Mouse (Mus musculus) midbrain, postnatal 0 days (tissue): Measurements from ENCODE around the gene Celf2. TPM values are rescaled to one million over a fixed set of nuclear protein-coding genes. Genes with fewer than 3 reads are reported as not detected.
"Not testable (repeated sequence)": the region's sequence is repeated elsewhere in the genome, so short reads cannot be mapped to it uniquely, and the experiment has no call there.

ENCODE experiments used
- ATAC-seq: fragments of 200-750 bp; cut with Nextera tagmentation; 2 replicates; pipeline ENCODE4 v1.8.0; 2017; ENCODE audit warnings: moderate number of reproducible peaks, mild to moderate bottlenecking, moderate TSS enrichment, moderate library complexity; ENCODE audit not compliant: low FRiP score
- DNase-seq: peaks from one replicate; pipeline ENCODE4 v3.0.0-alpha.2; 2015; ENCODE audit warnings: low spot score
- H3K27ac ChIP-seq: fragments of 300-500 bp; sonication (generic); 2 replicates; pipeline ENCODE4 v1.5.1; 2014; ENCODE audit warnings: low read depth, mild to moderate bottlenecking, low read length, mixed read lengths
- H3K27me3 ChIP-seq: fragments of 300-500 bp; sonication (generic); 2 replicates; pipeline ENCODE4 v1.6.1; 2014; ENCODE audit warnings: low read length, control low read depth, mixed read lengths; ENCODE audit not compliant: insufficient read depth
- H3K36me3 ChIP-seq: fragments of 300-500 bp; sonication (generic); 2 replicates; pipeline ENCODE4 v1.6.1; 2014; ENCODE audit warnings: low read length, control low read depth, mixed read lengths; ENCODE audit not compliant: insufficient read depth
- H3K4me1 ChIP-seq: fragments of 300-500 bp; sonication (generic); 2 replicates; pipeline ENCODE4 v1.6.1; 2014; ENCODE audit warnings: mild to moderate bottlenecking, control low read depth, antibody characterized with exemption, low read length, mixed read lengths; ENCODE audit not compliant: insufficient read depth
- H3K4me2 ChIP-seq: fragments of 300-500 bp; sonication (generic); 2 replicates; pipeline ENCODE4 v1.6.1; 2014; ENCODE audit warnings: low read depth, mild to moderate bottlenecking, low read length, mixed read lengths; ENCODE audit not compliant: poor library complexity, severe bottlenecking
- H3K4me3 ChIP-seq: fragments of 300-500 bp; sonication (generic); 2 replicates; pipeline ENCODE4 v1.5.1; 2014; ENCODE audit warnings: low read depth, mild to moderate bottlenecking, low read length, moderate library complexity
- H3K9ac ChIP-seq: fragments of 300-500 bp; sonication (generic); replicated peaks from 2 replicates; pipeline ENCODE4 v1.6.1; 2014; ENCODE audit warnings: mild to moderate bottlenecking, low read length, moderate library complexity, mixed read lengths; ENCODE audit not compliant: poor library complexity, severe bottlenecking
- H3K9me3 ChIP-seq: fragments of 300-500 bp; sonication (generic); 2 replicates; pipeline ENCODE4 v1.6.1; 2016; ENCODE audit warnings: low read length, control low read depth
- CTCF ChIP-seq: IDR thresholded peaks from 2 replicates; pipeline ENCODE4 v1.5.1; 2016; ENCODE audit warnings: antibody characterized with exemption, mild to moderate bottlenecking
- WGBS: fragments of 180-500 bp; shearing (Covaris S2); extraction: QIAGEN DNeasy Blood & Tissue Kit; methylation state at CpG from one replicate; pipeline ENCODE4 v1.1.7; 2014; 5-methylcytosine and 5-hydroxymethylcytosine counted together
- polyA plus RNA-seq: library from polyadenylated mRNA; unstranded; fragments of >200 nt; fragmentation: Nextera tagmentation; extraction: Ambion mirVana; gene quantifications from 2 replicates; pipeline ENCODE4 v1.2.1, GENCODE M21; 2015
- total RNA-seq: library from RNA; depleted of rRNA; stranded (reverse); fragments of >200 nt; gene quantifications from 2 replicates; pipeline ENCODE4 v1.2.3, GENCODE M21; 2014

Gene Celf2
- total and polyA plus RNA-seq, 2 experiments from 2014 or later: 112 to 135 TPM

GRCm38 (mm10) chr2:6585069-6585754 lies 924.2 kb downstream of the Celf2 start:
- Histone ChIP-seq H3K4me2 (no peak overlapping the region), H3K27me3 (no peaks in the 10 kb centered on the region), H3K4me1 (no peaks in the 10 kb centered on the region), H3K36me3 (peaks cover 12% of the 10 kb centered on the region), H3K9me3 (no peaks in the 10 kb centered on the region), H3K4me3 (no peak overlapping the region), H3K9ac (no peak overlapping the region), H3K27ac (no peak overlapping the region)
- TF ChIP-seq CTCF: no peak
- ATAC-seq (no peak), DNase-seq (no peak)
- WGBS: 86% methylated on average over 7 of the region's 7 CpGs

- no peaks in the 10 kb centered on the region for H3K27me3 ChIP-seq
- no peak for TF ChIP-seq CTCF
- H3K9me3 ChIP-seq: no peaks in the 10 kb centered on the region
- ATAC-seq (no peak), DNase-seq (no peak)
- H3K4me3 ChIP-seq: no peak overlapping the region
- H3K9ac ChIP-seq: no peak overlapping the region
- no peak overlapping the region for H3K27ac ChIP-seq
- H3K4me2 ChIP-seq: no peak overlapping the region
- peaks cover 13% of the 10 kb centered on the region for H3K36me3 ChIP-seq
- H3K4me1 ChIP-seq: no peaks in the 10 kb centered on the region
Observed at GRCm38 (mm10) chr2:6582711-6583110, 926.7 kb downstream of the Celf2 start.

- Histone ChIP-seq H3K27me3 (no peaks in the 10 kb centered on the region), H3K27ac (0 out of 2 replicates have a peak overlapping the region, but pooled peaks have one; percentile 12), H3K4me2 (no peak overlapping the region), H3K9me3 (no peaks in the 10 kb centered on the region), H3K4me1 (no peaks in the 10 kb centered on the region), H3K9ac (no peak overlapping the region), H3K36me3 (peaks cover 9% of the 10 kb centered on the region), H3K4me3 (no peak overlapping the region)
- 79% methylated on average over 5 of the region's 5 CpGs for WGBS
- no peak for ATAC-seq
- no peak for DNase-seq
- no peak for TF ChIP-seq CTCF
Observed at GRCm38 (mm10) chr2:6580066-6580465, 929.3 kb downstream of the Celf2 start.

- TF ChIP-seq CTCF: peak; percentile 26; the same call in 1 of the 2 replicates
- not testable (repeated sequence) for ATAC-seq, H3K36me3 ChIP-seq, H3K4me1 ChIP-seq, H3K9me3 ChIP-seq, H3K9ac ChIP-seq, DNase-seq, H3K4me2 ChIP-seq, H3K27ac ChIP-seq, H3K27me3 ChIP-seq, H3K4me3 ChIP-seq
- WGBS: 96% methylated on average over 3 of the region's 3 CpGs
Observed at GRCm38 (mm10) chr2:6575316-6575715, 934.0 kb downstream of the Celf2 start.

- no peak for ATAC-seq
- Histone ChIP-seq H3K4me3 (no peak overlapping the region), H3K4me2 (no peak overlapping the region), H3K27ac (no peak overlapping the region), H3K9ac (no peak overlapping the region), H3K9me3 (no peaks in the 10 kb centered on the region), H3K27me3 (no peaks in the 10 kb centered on the region), H3K4me1 (no peaks in the 10 kb centered on the region), H3K36me3 (no peaks in the 10 kb centered on the region)
- 83% methylated on average over 2 of the region's 2 CpGs for WGBS
- DNase-seq: no peak
- TF ChIP-seq CTCF: no peak
Observed at GRCm38 (mm10) chr2:6573640-6574039, 935.7 kb downstream of the Celf2 start.

- ATAC-seq: no peak
- TF ChIP-seq CTCF: no peak
- H3K4me1 ChIP-seq: no peaks in the 10 kb centered on the region
- H3K9ac ChIP-seq: 0 out of 2 replicates have a peak overlapping the region, but pooled peaks have one; percentile 5
- no peak overlapping the region for H3K27ac ChIP-seq
- no peaks in the 10 kb centered on the region for H3K27me3 ChIP-seq
- H3K36me3 ChIP-seq: no peaks in the 10 kb centered on the region
- no peak for DNase-seq
- H3K4me2 ChIP-seq: no peak overlapping the region
- H3K4me3 ChIP-seq: no peak overlapping the region
- 78% methylated on average over 5 of the region's 5 CpGs for WGBS
- H3K9me3 ChIP-seq: no peaks in the 10 kb centered on the region
Observed at GRCm38 (mm10) chr2:6572976-6573375, 936.4 kb downstream of the Celf2 start.
